Mouse (Mus musculus) urinary bladder, postnatal 25 days (tissue): ENCODE data around the gene Ppm1n.

Experiments
- DNase-seq: peaks from one replicate; pipeline ENCODE4 v3.0.0; 2022; ENCODE audit warnings: low spot score

Ppm1n gene

GRCm38 (mm10) chr7:19279581-19280114 lies at the start of gene Ppm1n:
TSS of gene Ppm1n (minus strand) at chr7:19280064.
- no peak for DNase-seq

- DNase-seq: no peak
Measured at GRCm38 (mm10) chr7:19328425-19328824, 48.6 kb upstream of the Ppm1n start.

- DNase-seq: no peak
Measured at GRCm38 (mm10) chr7:19327782-19328181, 47.9 kb upstream of the Ppm1n start.

- peak; percentile 86 for DNase-seq
Measured at GRCm38 (mm10) chr7:19327128-19327527, 47.3 kb upstream of the Ppm1n start.

GRCm38 (mm10) chr7:19326359-19326758 lies 46.5 kb upstream of the Ppm1n start:
- peak; percentile 85 for DNase-seq

- DNase-seq: no peak
Measured at GRCm38 (mm10) chr7:19325262-19326199, 45.7 kb upstream of the Ppm1n start.

- no peak for DNase-seq
Measured at GRCm38 (mm10) chr7:19324221-19324620, 44.4 kb upstream of the Ppm1n start.

GRCm38 (mm10) chr7:19322489-19322888 lies 42.6 kb upstream of the Ppm1n start:
- no peak for DNase-seq

- DNase-seq: no peak
Measured at GRCm38 (mm10) chr7:19321464-19321863, 41.6 kb upstream of the Ppm1n start.

GRCm38 (mm10) chr7:19320637-19321036 lies 40.8 kb upstream of the Ppm1n start:
- DNase-seq: no peak

- DNase-seq: peak; percentile 95
Measured at GRCm38 (mm10) chr7:19319906-19320305, 40.0 kb upstream of the Ppm1n start.

GRCm38 (mm10) chr7:19319458-19319857 lies 39.6 kb upstream of the Ppm1n start:
- no peak for DNase-seq

- DNase-seq: no peak
Measured at GRCm38 (mm10) chr7:19318676-19319075, 38.8 kb upstream of the Ppm1n start.

GRCm38 (mm10) chr7:19318201-19318600 lies 38.3 kb upstream of the Ppm1n start:
- DNase-seq: no peak

GRCm38 (mm10) chr7:19316451-19317161 lies 36.7 kb upstream of the Ppm1n start:
- no peak for DNase-seq

- no peak for DNase-seq
Measured at GRCm38 (mm10) chr7:19314033-19314432, 34.2 kb upstream of the Ppm1n start.

- no peak for DNase-seq
Measured at GRCm38 (mm10) chr7:19311991-19312390, 32.1 kb upstream of the Ppm1n start.

- peak; percentile 92 for DNase-seq
Measured at GRCm38 (mm10) chr7:19309884-19310641, 30.2 kb upstream of the Ppm1n start, which contains the start of gene Fosb. TSS of gene Fosb (minus strand) at chr7:19310051.

- no peak for DNase-seq
Measured at GRCm38 (mm10) chr7:19309278-19309883, 29.5 kb upstream of the Ppm1n start.

GRCm38 (mm10) chr7:19308454-19309277 lies 28.8 kb upstream of the Ppm1n start:
- DNase-seq: peak; percentile 91
